Comparison of ENCODE assay signal across 1 mouse cellular context in the genomic region with DNA sequence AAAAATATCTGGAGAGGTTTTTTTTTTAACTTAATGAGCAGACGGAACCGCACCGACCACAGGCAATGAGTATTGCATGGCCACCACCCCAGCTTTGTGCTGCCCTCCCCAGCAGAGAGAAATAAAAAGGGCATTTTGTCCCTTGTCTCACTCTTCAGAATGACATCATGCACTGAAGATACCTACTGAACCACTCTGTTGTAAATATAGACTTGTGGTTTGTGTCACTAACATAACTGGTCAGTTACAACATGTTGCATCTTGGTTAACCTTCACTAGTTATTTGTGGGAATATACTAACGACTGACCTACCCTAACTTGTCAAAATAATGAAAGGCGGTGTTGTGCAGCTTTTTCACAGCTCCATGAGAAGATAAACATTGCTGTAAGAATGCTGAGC.
TF ChIP-seq lines count a peak whose summit lies in the region.

No protein-coding gene starts in this region.

TF ChIP-seq in CH12.LX, 34 proteins besides CTCF, POLR2A, EP300 and RAD21 (continued from another document):
- TF ChIP-seq TCF12 (IDR thresholded peaks at IDR 0.05; ENCODE audit: low read depth, low read length): 0 out of 2 replicates have a peak, but pooled peaks have one; percentile 29
- 0 out of 2 replicates have a peak, but pooled peaks have one; percentile 21 for TF ChIP-seq MAFK (IDR thresholded peaks at IDR 0.05; ENCODE audit: insufficient replicate concordance, low read length)
- TF ChIP-seq ZNF384 (IDR thresholded peaks at IDR 0.05; ENCODE audit: low read depth, low read length): peak; percentile 65
- TF ChIP-seq E2F4 (IDR thresholded peaks at IDR 0.05; ENCODE audit: insufficient replicate concordance, low read depth, low read length): peak; percentile 23; the same call in 1 of the 2 replicates
- peak; percentile 90 for TF ChIP-seq JUN (IDR thresholded peaks at IDR 0.05; ENCODE audit: insufficient read depth, low read depth, low read length)
- no peak for TF ChIP-seq TBP (conservative IDR thresholded peaks at IDR 0.05; ENCODE audit: low read depth, low read length)
- peak; percentile 50; the same call in 1 of the 2 replicates for TF ChIP-seq IRF4 (IDR thresholded peaks at IDR 0.05; ENCODE audit: low read depth, low read length)
- TF ChIP-seq MAX (IDR thresholded peaks at IDR 0.05; ENCODE audit: low read length): no peak
- TF ChIP-seq SMC3 (IDR thresholded peaks at IDR 0.05; ENCODE audit: low read depth, low read length): 0 out of 2 replicates have a peak, but pooled peaks have one; percentile 8
- TF ChIP-seq JUND (conservative IDR thresholded peaks at IDR 0.05; ENCODE audit: low read depth, low read length): peak; percentile 91
- peak; percentile 97 for TF ChIP-seq MEF2A (IDR thresholded peaks at IDR 0.05; ENCODE audit: borderline replicate concordance, low read depth, low read length)
- TF ChIP-seq ZC3H11A (IDR thresholded peaks at IDR 0.05; ENCODE audit: low read depth, low read length): no peak
- no peak for TF ChIP-seq SIN3A (IDR thresholded peaks at IDR 0.05; ENCODE audit: low read length)
- TF ChIP-seq PAX5 (IDR thresholded peaks at IDR 0.05; ENCODE audit: low read length): no peak
- no peak for TF ChIP-seq ELF1 (IDR thresholded peaks at IDR 0.05; ENCODE audit: low read depth, low read length)
- TF ChIP-seq BHLHE40 (IDR thresholded peaks at IDR 0.05; ENCODE audit: low read depth, low read length): peak; percentile 54
